Mouse (Mus musculus) forebrain, embryonic 13.5 days (tissue): ENCODE measurements around the gene Fbrsl1. TPM values are rescaled to one million over a fixed set of nuclear protein-coding genes. Genes with fewer than 3 reads are reported as not detected.

Experiments
- ATAC-seq: fragments of 200-750 bp; cut with Nextera tagmentation; 2 replicates; pipeline ENCODE4 v1.8.0; 2017
- H3K27ac ChIP-seq: fragments of 300-500 bp; sonication (generic); 2 replicates; pipeline ENCODE4 v1.5.1; 2015; ENCODE audit warnings: inconsistent platforms, mild to moderate bottlenecking, moderate library complexity
- H3K27me3 ChIP-seq: fragments of 300-500 bp; sonication (generic); 2 replicates; pipeline ENCODE4 v1.6.1; 2015; ENCODE audit warnings: mild to moderate bottlenecking, inconsistent platforms
- H3K36me3 ChIP-seq: fragments of 300-500 bp; sonication (generic); 2 replicates; pipeline ENCODE4 v1.6.1; 2015; ENCODE audit warnings: mild to moderate bottlenecking, inconsistent platforms; ENCODE audit not compliant: poor library complexity, severe bottlenecking
- H3K4me1 ChIP-seq: fragments of 300-500 bp; sonication (generic); 2 replicates; pipeline ENCODE4 v1.6.1; 2015; ENCODE audit warnings: inconsistent platforms
- H3K4me2 ChIP-seq: fragments of 300-500 bp; sonication (generic); 2 replicates; pipeline ENCODE4 v1.6.1; 2015; ENCODE audit warnings: inconsistent platforms, mild to moderate bottlenecking, moderate library complexity
- H3K4me3 ChIP-seq: fragments of 300-500 bp; sonication (generic); 2 replicates; pipeline ENCODE4 v1.5.1; 2015; ENCODE audit warnings: mild to moderate bottlenecking, inconsistent platforms
- H3K9ac ChIP-seq: fragments of 300-500 bp; sonication (generic); 2 replicates; pipeline ENCODE4 v1.6.1; 2015; ENCODE audit warnings: mild to moderate bottlenecking, inconsistent platforms
- H3K9me3 ChIP-seq: fragments of 300-500 bp; sonication (generic); replicated peaks from 2 replicates; pipeline ENCODE4 v1.6.1; 2016; ENCODE audit warnings: inconsistent platforms
- WGBS: fragments of 180-500 bp; shearing (Covaris S2); methylation state at CpG from one replicate; pipeline ENCODE4 v1.1.7; 2015; 5-methylcytosine and 5-hydroxymethylcytosine counted together
- polyA plus RNA-seq: library from polyadenylated mRNA; unstranded; fragments of >200 nt; fragmentation: Nextera tagmentation; extraction: Ambion mirVana; gene quantifications from 2 replicates; pipeline ENCODE4 v1.2.1, GENCODE M21; 2015

Fbrsl1 gene
- polyA plus RNA-seq, 1 experiment from 2014 or later, result 23.3 TPM

- Histone ChIP-seq H3K27ac (peak overlapping the region; percentile 17; the same call in 1 of the 2 replicates), H3K9me3 (no peaks in the 10 kb centered on the region), H3K9ac (no peak overlapping the region), H3K36me3 (0 out of 2 replicates have a peak, but pooled peaks cover 4% of the 10 kb centered on the region), H3K4me3 (no peak overlapping the region), H3K27me3 (no peaks in the 10 kb centered on the region), H3K4me1 (peaks cover 45% of the 10 kb centered on the region), H3K4me2 (no peak overlapping the region)
- ATAC-seq, result no peak
- WGBS, result 82% methylated on average over 6 of the region's 6 CpGs
Observed at GRCm38 (mm10) chr5:110421393-110421792, 26.9 kb downstream of the Fbrsl1 start.

DNA sequence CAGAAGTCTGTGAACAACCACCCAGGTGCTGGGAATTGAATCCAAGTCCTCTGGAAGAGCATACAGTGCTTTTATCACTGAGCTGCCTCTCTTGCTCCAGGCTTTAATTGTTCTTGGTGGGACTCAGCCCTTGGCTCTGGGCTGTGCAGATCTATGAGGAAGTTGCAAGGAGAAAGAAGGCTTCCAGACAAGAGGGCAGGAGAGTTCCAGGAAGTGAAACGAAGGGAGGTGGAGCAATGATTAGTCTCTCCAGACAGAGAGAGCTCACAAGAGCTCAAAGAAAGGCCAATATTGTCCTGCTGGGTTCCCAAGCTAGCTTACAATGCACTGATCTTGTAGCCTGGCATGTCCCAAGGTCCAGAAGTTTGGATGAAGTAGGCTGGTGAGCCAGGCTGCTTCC is 27.4 kb downstream of the Fbrsl1 start:
- no peak overlapping the region for H3K4me3 ChIP-seq
- H3K9me3 ChIP-seq, result no peaks in the 10 kb centered on the region
- peaks cover 49% of the 10 kb centered on the region for H3K4me1 ChIP-seq
- H3K27me3 ChIP-seq, result no peaks in the 10 kb centered on the region
- no peak overlapping the region for H3K9ac ChIP-seq
- H3K27ac ChIP-seq, result 0 out of 2 replicates have a peak overlapping the region, but pooled peaks have one; percentile 7
- ATAC-seq, result no peak
- no peak overlapping the region for H3K4me2 ChIP-seq
- 0 out of 2 replicates have a peak, but pooled peaks cover 4% of the 10 kb centered on the region for H3K36me3 ChIP-seq
- 75% methylated on average over 1 of the region's 1 CpGs for WGBS

DNA sequence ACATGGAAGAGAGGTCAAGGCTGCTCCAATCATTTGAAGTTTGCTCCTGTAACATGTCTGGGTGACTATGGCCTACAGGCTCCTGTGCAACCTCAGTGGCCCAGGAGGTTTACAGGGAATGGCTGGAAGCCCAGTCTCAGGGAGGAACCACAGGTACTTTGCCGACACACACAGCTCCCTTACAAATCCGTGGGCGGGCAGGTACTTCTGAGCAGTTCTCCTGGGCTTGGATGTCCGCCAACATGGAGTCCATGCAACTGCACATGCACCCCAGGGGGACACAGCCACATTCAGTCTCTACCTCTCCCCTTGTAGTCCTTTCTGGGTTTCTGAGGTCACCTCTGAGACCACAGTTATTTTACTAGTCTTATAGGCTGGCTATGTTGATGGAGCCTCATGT is 28.1 kb downstream of the Fbrsl1 start:
- WGBS, result 81% methylated on average over 4 of the region's 4 CpGs

DNA sequence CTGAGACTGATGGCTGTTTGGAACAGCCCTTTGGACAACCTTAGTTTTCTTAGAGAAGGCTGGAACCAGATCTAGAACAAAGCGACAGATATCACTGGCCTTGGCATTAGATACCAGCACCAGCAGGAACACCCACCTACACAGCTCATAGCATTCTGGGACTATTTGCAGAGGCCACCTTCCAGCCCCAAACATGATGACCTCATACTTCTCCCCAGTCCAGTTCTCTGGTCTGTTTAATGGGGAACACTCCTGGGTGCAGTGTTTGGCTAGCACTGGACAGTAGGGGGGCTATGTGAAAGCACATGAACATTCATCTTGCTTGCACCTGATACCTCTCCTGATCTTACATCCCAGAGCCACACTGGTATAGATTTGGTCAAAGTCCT is 29.8 kb downstream of the Fbrsl1 start:
- Histone ChIP-seq H3K4me2 (no peak overlapping the region), H3K4me1 (peaks cover 66% of the 10 kb centered on the region)
- 97% methylated on average over 1 of the region's 1 CpGs for WGBS

More for the DNA sequence above, 28.1 kb downstream of the Fbrsl1 start:
- no peaks in the 10 kb centered on the region for H3K9me3 ChIP-seq
- no peak for ATAC-seq
- H3K4me2 ChIP-seq, result no peak overlapping the region
- no peak overlapping the region for H3K9ac ChIP-seq
- no peak overlapping the region for H3K27ac ChIP-seq
- H3K27me3 ChIP-seq, result no peaks in the 10 kb centered on the region
- peaks cover 52% of the 10 kb centered on the region for H3K4me1 ChIP-seq
- H3K36me3 ChIP-seq, result 0 out of 2 replicates have a peak, but pooled peaks cover under 1% of the 10 kb centered on the region
- no peak overlapping the region for H3K4me3 ChIP-seq

DNA sequence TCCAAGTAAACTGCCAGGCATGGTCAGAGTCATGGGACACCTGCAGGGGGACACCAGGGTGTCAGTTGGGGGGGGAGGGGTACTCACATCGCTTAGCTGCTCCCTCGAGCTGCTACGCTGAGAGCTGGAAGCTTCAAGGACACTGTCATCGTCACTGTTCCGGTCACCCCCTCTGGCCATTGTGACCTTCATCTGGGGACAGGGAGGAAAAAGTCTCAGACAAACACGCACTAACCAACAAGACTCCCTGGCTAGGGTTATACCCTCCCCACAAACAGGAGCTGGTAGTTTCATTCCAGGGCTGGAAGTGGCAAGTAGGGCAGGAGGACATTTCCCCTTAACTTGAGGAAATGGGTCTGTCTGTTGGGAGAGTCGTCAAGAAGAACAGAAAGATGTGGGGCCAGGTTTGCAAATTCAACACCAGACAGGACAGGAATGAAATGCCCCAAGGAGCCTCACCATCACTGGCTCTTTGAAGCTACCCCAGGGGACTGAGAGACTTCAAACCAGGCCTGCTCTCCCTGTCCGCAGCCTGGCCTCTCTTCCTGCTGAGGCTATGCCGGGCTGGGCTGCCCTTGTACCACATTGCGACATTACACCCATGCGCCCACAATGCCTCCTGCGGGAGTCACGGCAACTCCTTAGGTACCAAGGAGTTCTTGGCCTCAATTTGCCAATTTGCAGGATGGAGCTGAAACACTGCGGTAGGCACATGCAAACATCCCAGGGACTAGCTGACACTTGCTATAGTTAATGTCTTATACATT is 30.4 kb downstream of the Fbrsl1 start:
- H3K4me2 ChIP-seq, result peak overlapping the region; percentile 30; the same call in 1 of the 2 replicates
- WGBS, result 55% methylated on average over 14 of the region's 14 CpGs
- peak overlapping the region; percentile 14; the same call in 1 of the 2 replicates for H3K9ac ChIP-seq
- H3K4me1 ChIP-seq, result peaks cover 71% of the 10 kb centered on the region
- peak overlapping the region; percentile 97 for H3K27ac ChIP-seq
- H3K9me3 ChIP-seq, result no peaks in the 10 kb centered on the region
- no peak overlapping the region for H3K4me3 ChIP-seq
- no peak for ATAC-seq
- H3K27me3 ChIP-seq, result no peaks in the 10 kb centered on the region
- H3K36me3 ChIP-seq, result no peaks in the 10 kb centered on the region

More for the DNA sequence above, 29.8 kb downstream of the Fbrsl1 start:
- no peak for ATAC-seq
- Histone ChIP-seq H3K36me3 (no peaks in the 10 kb centered on the region), H3K9me3 (no peaks in the 10 kb centered on the region), H3K9ac (peak overlapping the region; percentile 14; the same call in 1 of the 2 replicates), H3K27me3 (no peaks in the 10 kb centered on the region), H3K4me3 (no peak overlapping the region), H3K27ac (no peak overlapping the region)

- ATAC-seq, result peak; percentile 93
- 2% methylated on average over 7 of the region's 7 CpGs for WGBS
- H3K36me3 ChIP-seq, result no peaks in the 10 kb centered on the region
- H3K4me2 ChIP-seq, result peak overlapping the region; percentile 30
- no peaks in the 10 kb centered on the region for H3K27me3 ChIP-seq
- peak overlapping the region; percentile 97 for H3K27ac ChIP-seq
- H3K9me3 ChIP-seq, result no peaks in the 10 kb centered on the region
- H3K9ac ChIP-seq, result no peak overlapping the region
- no peak overlapping the region for H3K4me3 ChIP-seq
- H3K4me1 ChIP-seq, result peaks cover 70% of the 10 kb centered on the region
Observed at GRCm38 (mm10) chr5:110416825-110417401, 31.4 kb downstream of the Fbrsl1 start.

- H3K9ac ChIP-seq, result peak overlapping the region; percentile 45
- H3K36me3 ChIP-seq, result no peaks in the 10 kb centered on the region
- ATAC-seq, result peak; percentile 37
- no peaks in the 10 kb centered on the region for H3K27me3 ChIP-seq
- H3K9me3 ChIP-seq, result no peaks in the 10 kb centered on the region
- H3K4me3 ChIP-seq, result no peak overlapping the region
- peak overlapping the region; percentile 30 for H3K4me2 ChIP-seq
- peak overlapping the region; percentile 97 for H3K27ac ChIP-seq
- H3K4me1 ChIP-seq, result peaks cover 61% of the 10 kb centered on the region
- 15% methylated on average over 11 of the region's 13 CpGs for WGBS
Observed at GRCm38 (mm10) chr5:110415806-110416700, 32.2 kb downstream of the Fbrsl1 start.

- ATAC-seq, result no peak
- H3K4me1 ChIP-seq, result peaks cover 61% of the 10 kb centered on the region
Observed at GRCm38 (mm10) chr5:110415022-110415421, 33.3 kb downstream of the Fbrsl1 start.

GRCm38 (mm10) chr5:110413018-110413417 is 35.3 kb downstream of the Fbrsl1 start:
- Histone ChIP-seq H3K36me3 (no peaks in the 10 kb centered on the region; the same call in 1 of the 2 replicates), H3K9ac (no peak overlapping the region), H3K4me2 (no peak overlapping the region), H3K27me3 (no peaks in the 10 kb centered on the region), H3K27ac (no peak overlapping the region), H3K4me1 (peaks cover 48% of the 10 kb centered on the region), H3K9me3 (no peaks in the 10 kb centered on the region), H3K4me3 (no peak overlapping the region)
- whole genome bisulfite sequencing, result 88% methylated on average over 14 of the region's 14 CpGs
- no peak for ATAC-seq

More at GRCm38 (mm10) chr5:110415022-110415421, 33.3 kb downstream of the Fbrsl1 start:
- 51% methylated on average over 5 of the region's 5 CpGs for WGBS
- H3K36me3 ChIP-seq, result no peaks in the 10 kb centered on the region
- H3K4me2 ChIP-seq, result no peak overlapping the region
- H3K9ac ChIP-seq, result no peak overlapping the region
- no peaks in the 10 kb centered on the region for H3K27me3 ChIP-seq
- H3K4me3 ChIP-seq, result no peak overlapping the region
- H3K9me3 ChIP-seq, result no peaks in the 10 kb centered on the region
- peak overlapping the region; percentile 97; the same call in 1 of the 2 replicates for H3K27ac ChIP-seq

DNA sequence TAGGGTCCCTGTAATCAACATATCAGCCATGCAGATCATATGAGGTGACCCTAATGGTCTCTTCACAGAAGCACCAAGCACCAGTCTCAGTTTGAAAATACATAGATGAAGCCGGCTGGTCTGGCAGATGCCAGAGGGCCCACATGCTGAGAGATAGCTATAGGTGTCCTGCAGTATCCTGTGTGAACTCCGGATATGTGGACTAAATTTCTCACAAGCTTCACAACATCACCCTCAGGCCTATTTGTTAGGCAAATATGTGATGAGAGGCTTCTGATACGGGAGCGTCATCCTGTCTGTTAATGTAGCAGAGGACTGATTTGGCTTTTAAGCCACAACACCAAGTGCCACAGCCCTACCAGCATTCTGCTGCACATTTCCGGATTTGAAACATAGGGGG is 37.9 kb downstream of the Fbrsl1 start:
- ATAC-seq, result no peak
- Histone ChIP-seq H3K27ac (no peak overlapping the region), H3K4me3 (no peak overlapping the region), H3K4me1 (peaks cover 40% of the 10 kb centered on the region), H3K9ac (no peak overlapping the region), H3K4me2 (no peak overlapping the region), H3K27me3 (no peaks in the 10 kb centered on the region), H3K36me3 (no peaks in the 10 kb centered on the region; the same call in 1 of the 2 replicates), H3K9me3 (no peaks in the 10 kb centered on the region)
- WGBS, result 72% methylated on average over 5 of the region's 5 CpGs

DNA sequence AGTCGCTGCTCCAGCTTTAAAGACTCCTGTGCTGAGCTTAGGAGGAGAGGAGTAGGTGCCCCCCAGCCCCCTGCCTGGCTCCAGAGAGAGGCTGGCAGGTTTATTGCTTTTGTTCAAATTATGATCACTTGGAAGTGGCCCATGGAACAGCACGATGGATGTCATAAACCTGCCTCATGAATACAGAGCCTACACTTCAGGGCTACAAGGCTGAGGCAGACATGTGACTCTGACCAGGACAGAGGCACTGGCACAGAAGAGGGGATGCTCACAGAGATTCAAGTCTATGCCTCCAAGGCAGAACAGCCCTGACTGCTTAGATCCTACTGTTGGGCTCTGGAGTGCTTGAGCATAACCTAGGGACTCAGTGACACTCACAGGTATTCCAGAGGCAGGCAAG is 39.3 kb downstream of the Fbrsl1 start:
- Histone ChIP-seq H3K36me3 (no peaks in the 10 kb centered on the region; the same call in 1 of the 2 replicates), H3K9me3 (no peaks in the 10 kb centered on the region), H3K4me1 (peaks cover 32% of the 10 kb centered on the region), H3K4me2 (no peak overlapping the region), H3K27ac (no peak overlapping the region), H3K4me3 (no peak overlapping the region), H3K9ac (no peak overlapping the region), H3K27me3 (no peaks in the 10 kb centered on the region)
- 95% methylated on average over 2 of the region's 2 CpGs for whole genome bisulfite sequencing
- ATAC-seq, result no peak
